Mouse (Mus musculus) urinary bladder, adult 2 months (tissue): Measurements from ENCODE around the gene Cav1. TPM values are rescaled to one million over a fixed set of nuclear protein-coding genes. Genes with fewer than 3 reads are reported as not detected.

ENCODE experiments used
- DNase-seq: peaks from one replicate; pipeline ENCODE4 v3.0.0; 2022; ENCODE audit warnings: low spot score
- polyA plus RNA-seq: library from polyadenylated mRNA; depleted of rRNA; stranded (reverse); fragments of >200 nt; gene quantifications from 2 replicates; pipeline ENCODE4 v1.2.3, GENCODE M21; 2012; rRNA removed

The Cav1 gene
- polyA plus RNA-seq, 1 experiment: 673 TPM

- DNase-seq: no peak
Observed at GRCm38 (mm10) chr6:17317167-17317524, 11.0 kb downstream of the Cav1 start.

- DNase-seq: no peak
Observed at GRCm38 (mm10) chr6:17317944-17318343, 11.8 kb downstream of the Cav1 start.

DNA sequence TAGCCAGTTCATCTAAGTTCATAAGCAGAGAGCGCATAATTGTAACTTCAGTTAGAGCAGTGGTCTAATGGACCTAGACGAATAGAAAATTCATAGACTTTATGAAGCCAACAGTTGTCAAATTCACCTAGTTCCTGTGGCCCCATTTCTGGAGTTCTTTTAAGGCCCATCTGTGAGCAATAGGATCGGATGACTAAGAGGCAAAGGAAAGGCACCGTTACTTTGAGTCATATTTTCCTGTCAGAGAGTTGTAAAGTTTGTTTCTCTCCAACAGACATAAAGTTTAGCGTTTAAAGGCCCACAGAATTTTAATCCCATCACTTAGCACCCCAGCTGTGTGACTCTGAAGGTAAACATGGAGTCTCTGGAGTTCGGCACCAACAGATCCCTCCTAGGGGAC lies 15.8 kb downstream of the Cav1 start:
- no peak for DNase-seq

DNA sequence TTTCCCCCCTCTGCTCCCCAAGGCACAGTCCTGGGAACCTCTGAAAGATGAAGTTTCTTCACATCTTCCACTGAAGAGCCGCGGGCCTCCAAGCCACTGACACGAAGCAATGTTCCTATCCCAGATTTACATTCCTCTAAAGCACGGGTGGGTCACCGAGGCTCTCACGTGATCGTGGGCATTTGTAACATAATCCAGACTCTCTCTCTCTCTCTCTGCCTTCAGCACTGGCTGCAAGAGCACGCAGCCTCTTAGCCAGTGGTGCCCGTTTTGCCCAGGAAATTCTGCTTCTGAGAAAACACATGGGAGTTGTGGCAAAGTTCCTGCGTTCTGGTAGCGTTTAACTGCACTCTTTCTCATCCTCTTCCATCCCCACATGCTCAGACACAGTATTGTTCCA lies 21.1 kb downstream of the Cav1 start:
- DNase-seq: no peak

GRCm38 (mm10) chr6:17329801-17330200 lies 23.7 kb downstream of the Cav1 start:
- DNase-seq: no peak

- no peak for DNase-seq
Observed at GRCm38 (mm10) chr6:17337724-17338123, 31.6 kb downstream of the Cav1 start.

DNA sequence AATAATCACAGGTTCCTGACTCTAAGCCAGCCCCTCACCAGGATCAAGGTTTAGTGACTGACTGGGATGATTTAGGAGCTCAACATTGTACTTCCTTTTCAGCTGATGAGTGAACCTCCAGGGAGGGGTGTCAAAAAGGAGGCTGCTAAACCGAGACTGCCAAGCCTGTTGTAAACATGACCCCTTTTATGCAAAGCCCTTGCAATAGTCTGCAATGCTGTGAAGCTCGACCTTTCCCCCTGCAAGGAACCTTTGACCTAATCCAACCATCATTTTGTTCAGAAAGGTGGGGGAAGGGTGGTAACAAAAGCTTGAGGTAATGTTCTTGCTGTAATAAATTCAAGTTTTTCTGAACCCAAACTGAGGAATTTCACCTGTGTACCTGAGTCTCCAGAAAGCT lies 34.3 kb downstream of the Cav1 start:
- DNase-seq: no peak

- DNase-seq: no peak
Observed at GRCm38 (mm10) chr6:17348011-17348410, 41.9 kb downstream of the Cav1 start.

DNA sequence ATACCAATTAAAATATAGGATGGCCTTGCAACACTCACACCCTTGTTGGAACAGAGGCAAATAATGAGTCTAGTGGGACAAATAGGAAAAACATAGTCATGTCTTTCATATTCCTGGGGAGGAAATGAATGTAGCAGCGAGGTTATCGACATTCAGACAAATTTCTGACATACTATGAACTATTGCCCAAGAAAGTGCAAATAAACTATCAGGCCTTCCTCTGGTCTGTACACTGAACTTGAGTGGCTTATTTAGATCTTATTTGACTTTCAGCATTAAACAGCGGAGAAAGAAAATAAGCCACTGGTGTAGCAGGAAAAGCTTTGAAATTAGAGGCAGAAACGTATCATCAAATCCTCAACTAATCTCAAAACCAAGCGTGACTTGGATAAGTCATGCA lies 44.7 kb downstream of the Cav1 start:
- no peak for DNase-seq

DNA sequence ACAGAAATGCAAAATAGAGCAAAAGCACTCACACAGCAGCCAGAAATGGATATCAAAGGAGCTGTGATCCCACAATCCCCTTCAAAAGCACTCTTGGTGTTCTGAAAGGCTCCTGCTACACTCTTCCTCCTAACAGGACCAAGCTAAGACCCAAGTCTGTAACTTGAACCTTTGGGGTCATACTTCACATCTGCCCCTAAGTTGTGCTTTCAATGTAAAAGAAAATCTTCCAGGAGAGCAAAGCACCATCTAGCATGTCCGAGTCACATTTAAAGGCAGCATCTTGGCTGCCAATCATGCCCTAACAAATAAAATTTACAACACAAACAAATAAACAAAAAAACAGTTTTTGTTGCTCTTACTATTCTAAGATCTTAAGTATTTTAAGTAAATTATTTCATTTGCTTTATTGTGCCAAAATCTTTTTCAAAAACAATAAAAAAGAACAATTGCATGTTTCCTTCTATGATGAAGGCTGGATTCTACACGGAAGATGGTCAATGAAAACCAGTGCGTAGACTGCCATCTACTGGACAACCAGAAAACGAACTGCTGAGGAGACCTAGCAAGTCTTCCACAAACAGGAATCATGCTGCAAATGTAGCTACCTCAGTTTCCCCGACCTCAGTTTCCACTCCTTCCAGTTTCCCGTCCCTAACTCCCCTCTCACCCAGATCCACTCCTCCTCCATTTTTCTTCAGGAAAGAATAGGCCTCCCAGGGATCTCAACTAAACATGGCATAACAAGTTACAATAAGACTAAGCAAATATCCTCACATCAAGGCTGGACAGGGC lies 53.0 kb downstream of the Cav1 start:
- DNase-seq: no peak

- DNase-seq: no peak
Observed at GRCm38 (mm10) chr6:17362771-17363170, 56.6 kb downstream of the Cav1 start.

DNA sequence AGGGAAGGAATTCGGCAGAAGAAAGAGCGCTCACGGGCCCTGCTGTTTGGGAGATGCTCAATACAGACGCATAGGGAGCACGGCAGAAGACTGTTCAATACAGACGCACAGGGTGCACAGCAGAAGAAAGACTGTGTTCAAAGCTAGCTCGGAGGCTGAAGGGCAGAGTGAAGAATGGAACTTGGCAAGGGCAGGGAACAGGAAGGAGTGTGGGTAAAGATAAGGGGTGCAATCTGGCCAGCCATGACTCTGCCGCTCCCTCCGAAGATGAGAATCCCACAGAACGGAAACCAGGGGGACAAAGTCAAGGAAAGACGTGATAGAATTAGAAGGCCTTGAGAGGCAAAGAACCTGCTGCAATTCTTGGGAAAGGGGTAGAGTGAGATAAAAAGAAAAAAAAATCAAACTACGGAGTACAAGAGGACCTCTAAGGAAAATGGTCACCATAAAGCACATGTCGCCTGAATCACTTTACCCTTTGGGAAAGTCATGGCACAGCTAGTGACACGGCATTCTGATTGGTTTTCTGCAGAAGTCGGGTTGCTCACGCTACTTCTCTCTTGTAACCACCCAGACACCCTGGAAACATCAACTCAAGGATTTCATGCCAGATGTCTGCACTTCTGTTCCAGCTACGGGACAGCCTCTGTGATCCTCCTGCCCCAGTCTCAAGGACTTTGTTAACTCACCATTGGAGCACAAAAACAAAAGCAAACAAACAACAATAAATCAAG lies 57.5 kb downstream of the Cav1 start:
- no peak for DNase-seq

GRCm38 (mm10) chr6:17374326-17374725 lies 68.2 kb downstream of the Cav1 start:
- DNase-seq: no peak

DNA sequence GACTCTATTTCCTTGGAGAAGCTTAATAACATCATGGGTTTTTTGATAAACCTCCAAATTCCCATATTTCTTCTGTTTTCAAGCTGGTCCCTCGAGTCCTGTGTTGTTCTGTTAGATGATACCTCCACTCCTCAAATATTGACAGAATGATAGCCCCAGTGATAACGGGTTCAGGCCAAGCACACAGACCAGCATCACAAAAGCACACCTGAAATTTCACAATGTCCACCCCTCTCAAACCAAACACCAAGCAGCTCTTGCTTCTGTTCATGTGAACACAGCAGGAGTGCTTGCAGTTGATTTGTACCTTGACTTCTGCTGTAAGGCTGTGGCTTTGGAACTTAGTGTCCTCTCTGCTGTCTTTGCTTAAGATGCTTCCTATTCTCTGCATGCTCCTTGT lies 71.2 kb downstream of the Cav1 start:
- no peak for DNase-seq

- DNase-seq: no peak
Observed at GRCm38 (mm10) chr6:17380102-17380501, 74.0 kb downstream of the Cav1 start.

DNA sequence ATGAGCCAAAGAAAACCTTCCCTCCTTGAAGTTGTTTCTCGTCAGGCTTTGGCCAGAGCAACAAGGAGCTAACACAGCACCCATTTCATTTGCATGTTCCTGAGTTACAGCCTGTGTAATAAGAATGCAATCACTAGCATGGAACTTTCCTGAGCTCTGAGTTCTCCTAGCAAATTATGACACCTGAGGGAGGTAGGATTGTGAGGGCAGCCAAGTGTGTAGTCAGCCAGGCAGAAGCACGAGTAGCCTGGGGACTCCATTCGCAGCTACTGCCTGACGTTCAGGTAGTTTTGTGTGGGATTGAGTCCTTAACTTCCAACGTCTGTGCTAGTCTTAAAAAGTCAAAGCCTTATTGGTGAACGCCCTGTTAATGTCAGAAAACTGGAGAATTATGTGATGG lies 75.6 kb downstream of the Cav1 start:
- DNase-seq: no peak

DNA sequence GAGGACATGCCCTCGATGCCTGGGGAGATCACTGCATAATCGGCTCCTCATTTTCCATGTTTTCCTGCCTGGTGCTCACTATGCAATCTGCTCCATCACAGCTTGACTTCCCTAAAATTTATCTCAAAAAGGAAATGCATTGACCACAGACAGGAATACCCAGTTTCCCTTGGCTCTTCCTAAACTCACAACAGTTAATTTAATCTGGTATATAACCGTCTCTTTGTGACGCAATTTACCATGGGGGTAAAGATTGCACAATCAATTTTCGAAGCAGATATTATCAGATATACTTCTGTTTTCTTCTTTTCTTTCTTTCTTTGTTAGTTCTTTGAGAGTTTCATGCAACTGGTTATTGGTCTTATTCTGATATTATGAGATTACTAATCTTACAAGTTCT lies 79.4 kb downstream of the Cav1 start:
- DNase-seq: no peak

DNA sequence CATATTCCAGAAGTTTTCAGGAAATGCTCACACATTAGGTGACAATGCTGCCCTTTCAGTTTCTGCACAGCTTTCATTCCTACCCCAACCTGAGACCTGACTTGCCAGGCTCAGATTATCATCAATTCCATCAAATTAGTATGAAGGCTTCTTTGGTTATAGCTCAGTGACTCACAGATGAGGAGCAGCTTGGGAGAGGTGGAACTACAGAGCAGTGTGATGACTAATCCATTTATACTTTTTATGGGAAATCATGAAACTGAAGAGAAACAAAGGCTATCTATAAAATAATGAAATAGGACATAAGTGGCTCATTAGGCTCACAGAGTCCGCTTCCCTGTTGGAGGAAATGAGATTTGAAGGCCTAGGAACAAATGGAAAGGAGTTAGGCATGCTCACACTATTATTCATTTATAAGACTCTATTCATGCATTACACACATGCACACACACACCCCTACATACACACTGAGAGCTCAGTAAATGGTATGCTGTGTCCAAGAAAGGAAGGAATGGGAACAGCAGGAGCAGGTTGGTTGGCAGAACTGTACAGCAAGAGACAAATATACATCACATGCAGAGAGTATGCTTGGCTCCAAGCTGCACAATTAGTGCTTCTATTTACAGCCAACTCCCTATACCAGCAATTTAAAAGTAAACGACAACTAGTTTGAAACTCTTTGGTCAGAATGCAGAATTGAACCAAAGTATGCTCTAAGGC lies 82.0 kb downstream of the Cav1 start:
- no peak for DNase-seq

Other genes starting within 250 kb of the Cav1 start
- 104 and 117 TPM in 2 replicates for gene Tes, start 241.2 kb upstream of the Cav1 start, polyA plus RNA-seq
- gene Cav2, start 25.1 kb upstream of the Cav1 start, polyA plus RNA-seq: 64.5 and 79.9 TPM in 2 replicates
- 16.4 and 18.6 TPM in 2 replicates for gene Met, start 157.5 kb downstream of the Cav1 start, polyA plus RNA-seq